Mouse (Mus musculus) yolk sac, embryonic 10.5 days (tissue): Measurements from ENCODE around the gene Ptprd.

Experiments used
- DNase-seq: peaks from one replicate; pipeline ENCODE4 v3.0.0-alpha.2; 2017; ENCODE audit warnings: low spot score

The Ptprd gene

DNA sequence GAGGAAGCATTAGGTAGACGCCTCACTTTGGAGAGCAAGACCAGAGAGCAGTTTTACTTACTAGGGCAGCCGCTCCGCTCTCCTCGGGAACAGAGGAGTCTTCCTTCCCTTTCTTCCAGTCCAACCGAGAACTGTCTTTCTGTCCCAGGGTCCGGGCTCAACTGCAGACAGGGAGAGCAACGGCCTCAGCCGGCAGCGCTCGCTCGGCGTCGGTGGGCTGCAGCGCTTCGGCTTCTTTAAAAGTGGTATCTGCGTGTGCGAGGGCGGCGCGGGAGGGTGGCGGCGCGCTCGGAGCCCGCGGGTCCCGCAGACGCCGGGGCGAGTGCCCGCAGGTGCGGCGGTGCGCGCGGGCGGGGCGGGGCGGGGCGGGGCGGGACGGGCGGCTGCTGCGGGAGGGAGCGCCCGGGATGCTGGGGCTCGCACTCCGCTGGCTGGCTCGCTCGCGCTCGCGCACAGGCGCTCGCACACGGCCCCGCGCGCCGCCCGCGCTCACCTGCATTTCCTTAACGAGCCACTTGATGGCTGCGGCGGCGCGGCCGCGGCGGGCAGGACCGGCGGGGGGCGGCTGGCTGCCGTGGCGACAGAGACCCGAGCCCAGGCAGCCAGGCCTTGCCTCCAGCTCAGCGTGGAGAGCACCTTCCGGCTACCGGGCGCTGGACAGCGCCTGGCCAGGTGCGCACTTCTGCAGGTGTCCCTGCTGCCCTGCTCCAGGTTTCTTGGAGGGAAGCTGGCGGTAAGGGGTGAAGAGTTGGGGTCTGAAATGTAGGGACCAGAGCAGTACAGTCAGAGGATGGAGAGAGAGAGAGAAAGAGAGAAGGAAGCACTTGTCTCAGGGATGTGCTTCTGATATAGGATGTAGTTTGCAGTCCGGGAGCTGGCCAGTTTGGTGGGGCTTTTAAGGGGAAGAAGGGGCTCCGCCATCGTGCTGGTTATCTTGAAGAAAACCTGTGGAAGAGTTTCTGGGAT lies at the start of gene Ptprd:
Gene Ptprd, minus strand, starts transcription at position 433 of the 966 bp plus-strand sequence.
- peak; percentile 14 for DNase-seq

DNA sequence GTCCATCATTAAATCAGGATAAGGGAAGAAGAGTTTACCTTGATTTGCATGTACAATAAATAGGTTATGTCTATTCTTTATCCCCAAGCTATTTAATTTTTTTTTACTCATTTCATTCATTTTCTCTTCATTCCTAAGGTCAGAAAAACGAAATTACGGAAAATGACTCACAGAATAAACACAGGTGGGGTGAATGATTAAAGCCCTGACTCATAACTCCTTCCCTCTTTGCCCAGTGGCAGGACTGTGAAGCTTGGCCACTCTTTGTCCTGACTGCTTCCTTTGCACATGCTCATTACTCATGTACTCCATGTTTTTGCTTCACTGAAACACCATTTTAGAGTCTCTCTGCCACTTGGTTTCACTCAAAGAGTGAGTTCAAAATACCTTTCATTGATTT lies 24.1 kb upstream of the Ptprd start:
- DNase-seq, result no peak

DNA sequence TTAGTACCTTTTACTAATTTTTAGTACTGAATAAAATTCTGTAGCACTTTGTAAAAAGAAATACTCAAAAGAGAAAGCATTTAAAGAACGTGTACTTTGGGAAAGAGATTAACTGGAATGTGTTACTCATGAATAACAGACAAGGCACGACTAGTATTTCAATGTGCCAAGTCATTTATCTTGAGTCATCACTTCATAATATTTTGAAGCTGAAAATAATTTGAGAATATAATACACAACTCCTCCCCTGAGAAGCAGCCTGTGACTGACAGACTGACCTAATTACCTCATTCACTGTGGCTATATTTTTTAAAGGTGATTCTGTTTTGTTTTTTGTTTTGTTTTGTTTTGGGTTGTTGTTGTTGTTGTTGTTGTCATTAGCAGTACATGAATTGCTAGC lies 23.6 kb upstream of the Ptprd start:
- no peak for DNase-seq

DNA sequence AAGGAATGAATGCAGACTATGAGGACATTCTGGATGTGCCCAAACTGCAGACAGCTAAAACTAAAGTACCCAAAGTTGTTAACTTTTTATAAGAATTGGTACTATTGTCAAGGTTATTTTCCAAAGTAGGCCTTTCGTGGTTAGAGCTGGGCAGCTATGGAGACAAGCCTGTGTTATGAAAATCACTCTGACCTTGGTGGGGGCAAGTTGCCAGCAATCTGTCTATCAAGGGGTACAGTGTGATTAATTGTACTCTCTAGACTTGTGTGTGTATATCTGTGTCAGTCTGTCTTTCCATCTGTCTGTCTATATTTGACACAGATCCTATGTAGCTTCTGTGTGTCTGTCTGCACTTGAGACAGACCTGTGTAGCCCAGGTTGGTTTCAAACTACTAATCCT lies 22.9 kb upstream of the Ptprd start:
- DNase-seq, result no peak

DNA sequence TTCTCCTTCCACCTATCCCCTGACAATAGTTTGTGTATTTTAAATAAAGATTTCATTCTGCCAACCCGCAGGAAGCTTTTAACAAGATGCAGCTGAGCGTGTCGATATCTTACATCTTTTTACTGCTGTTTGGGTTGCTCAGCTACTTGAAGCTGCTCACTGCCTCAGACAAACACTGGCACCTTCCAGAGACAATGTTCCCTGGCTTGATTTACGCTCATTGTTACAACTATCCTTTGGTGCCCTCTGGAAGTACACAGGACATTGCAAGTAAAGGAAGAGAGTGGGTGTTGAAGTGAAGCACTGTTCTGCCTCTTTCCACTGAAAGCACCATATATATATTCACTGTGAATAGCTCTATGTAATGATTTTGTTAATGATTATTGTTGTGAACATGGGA lies 2.2 kb upstream of the Ptprd start:
- DNase-seq, result no peak

DNA sequence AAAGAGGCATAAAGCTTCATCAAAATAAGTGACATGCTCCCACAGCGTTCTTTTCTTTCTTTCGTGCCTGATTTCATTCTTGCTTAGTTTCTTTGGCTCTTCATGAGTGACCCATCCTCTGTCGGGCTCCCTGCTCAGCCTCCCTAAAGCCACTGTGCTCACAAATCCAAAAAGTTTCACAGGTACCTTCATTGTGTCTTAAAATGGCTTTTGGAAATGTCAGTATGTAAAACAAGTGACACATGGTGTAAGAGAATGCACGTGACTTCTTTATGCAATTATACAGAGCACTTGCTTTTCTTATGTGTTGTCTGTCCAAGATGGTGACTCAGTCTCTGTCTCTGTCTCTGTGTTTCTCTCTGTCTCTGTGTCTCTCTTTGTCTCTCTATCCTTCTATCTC lies 1.2 kb upstream of the Ptprd start:
- no peak for DNase-seq

DNA sequence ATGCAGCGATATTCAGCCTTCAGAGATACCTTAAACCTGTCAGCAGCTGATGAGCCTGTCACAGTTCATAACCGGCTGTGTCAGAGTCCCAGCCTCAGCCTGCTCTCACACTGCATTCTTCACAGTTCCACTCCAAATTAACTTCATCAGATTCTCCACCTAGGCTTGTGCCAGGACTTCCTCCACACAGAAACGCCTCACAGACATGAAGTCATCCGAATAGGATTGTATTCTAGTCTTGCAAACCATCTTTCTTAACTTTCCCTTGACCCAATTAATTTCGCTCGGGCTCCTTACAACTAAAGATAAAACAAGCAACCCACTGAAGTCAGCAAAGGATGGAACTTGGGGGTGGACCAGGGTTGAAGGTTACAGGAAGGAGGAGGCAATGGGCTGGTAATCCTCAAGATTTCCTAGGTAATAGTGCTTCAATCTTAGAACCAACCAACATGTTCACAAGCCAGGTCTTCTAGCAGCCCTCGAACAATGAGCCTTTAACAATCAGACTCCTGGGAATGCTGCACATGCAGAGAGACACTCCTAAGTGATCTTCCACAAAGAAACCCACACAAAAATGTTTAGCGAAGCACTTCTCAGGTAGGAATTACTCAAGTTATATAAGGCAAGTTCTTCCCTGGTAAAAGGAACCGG lies 758 bp downstream of the Ptprd start:
- DNase-seq, result no peak

DNA sequence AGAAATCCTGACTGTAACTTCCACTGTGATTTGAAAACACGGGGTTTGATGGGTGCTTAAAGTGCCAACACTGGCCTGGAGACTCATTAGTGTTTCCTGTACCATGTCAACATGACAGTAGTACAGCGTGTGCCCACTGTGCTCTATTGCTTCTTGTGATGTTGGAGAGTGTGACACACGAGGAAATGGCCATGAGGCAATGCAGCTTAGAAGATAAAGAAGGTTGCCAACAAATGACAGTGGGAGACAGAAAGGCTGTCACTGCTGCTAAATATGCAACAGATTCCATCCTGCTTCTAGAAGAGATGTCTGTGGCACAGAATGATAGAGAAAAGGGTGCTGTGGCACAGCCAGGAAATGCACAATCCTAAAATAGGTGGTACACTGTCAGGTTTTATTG lies 6.7 kb downstream of the Ptprd start:
- no peak for DNase-seq

DNA sequence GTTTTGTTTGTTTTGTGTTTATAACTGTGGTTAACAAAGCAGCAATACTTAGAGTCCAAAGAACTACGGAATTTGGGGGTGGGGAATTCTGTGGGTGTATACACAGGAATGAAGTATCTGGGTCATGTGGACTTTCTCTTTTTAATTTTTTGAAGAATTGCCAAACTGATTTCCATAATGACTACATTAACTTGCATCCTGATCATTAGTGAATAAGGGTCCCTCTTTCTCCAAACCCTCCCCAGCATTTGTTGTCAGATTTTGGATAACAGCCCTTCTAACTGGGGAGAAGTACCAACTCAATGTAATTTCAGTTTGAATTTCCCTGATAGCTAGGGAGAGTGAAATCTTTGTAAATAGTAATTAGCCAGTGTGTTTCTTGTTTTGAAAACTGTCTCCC lies 43.3 kb downstream of the Ptprd start:
- no peak for DNase-seq

DNA sequence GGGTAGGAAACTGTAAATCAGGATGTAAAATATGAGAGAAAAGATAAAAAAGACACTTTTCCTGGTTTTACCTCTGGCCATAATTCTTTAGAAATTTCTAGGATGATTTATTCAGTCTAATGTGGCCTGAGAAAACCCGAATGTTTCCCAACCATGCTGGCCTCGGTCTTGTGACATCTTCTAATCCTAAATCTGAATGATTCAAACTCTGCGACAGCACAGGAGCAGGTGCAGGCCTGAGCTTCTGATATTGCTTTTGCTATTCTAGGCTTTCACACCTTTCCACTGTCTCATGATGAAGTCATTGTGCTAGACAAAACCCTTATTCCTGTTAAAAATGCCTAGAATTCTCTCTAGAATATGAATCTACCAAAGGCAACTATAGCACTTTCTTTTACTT lies 51.3 kb downstream of the Ptprd start:
- DNase-seq, result no peak

DNA sequence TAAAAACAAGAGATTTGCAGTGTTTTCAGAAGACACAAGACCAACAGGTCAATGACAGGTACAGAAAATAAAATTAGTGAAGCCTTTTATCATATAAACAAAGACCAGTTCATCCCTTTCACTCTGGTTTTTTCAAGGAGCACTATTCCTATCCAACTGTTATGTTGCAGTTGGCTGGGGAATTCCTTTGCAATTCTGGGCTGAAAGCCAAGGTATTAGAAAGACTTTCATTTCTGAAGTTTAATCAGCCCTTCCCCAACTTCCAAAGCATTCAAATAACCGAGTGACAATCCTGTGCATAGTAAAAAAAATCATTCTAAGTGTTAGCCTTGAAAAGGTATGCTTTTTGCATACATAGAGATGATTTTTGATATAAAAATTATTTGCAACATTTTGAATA lies 61.2 kb downstream of the Ptprd start:
- DNase-seq, result no peak

DNA sequence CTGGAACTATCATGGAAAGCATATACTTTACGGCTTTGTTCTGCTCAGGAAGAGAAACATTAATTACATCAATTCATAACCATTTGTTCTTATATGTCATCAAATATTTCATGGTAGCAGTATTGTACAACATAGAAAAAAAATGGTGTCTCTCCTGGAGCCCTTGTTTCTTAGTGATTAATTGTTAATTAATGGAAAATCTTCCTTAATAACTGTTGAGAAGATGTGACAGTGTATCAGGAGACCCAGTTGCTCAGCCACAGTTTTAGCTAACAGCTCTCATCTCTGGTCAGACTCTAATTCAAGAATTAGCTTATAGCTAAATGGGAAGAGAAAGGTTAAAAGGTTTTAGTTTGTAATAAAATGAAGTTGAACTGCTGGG lies 69.0 kb downstream of the Ptprd start:
- no peak for DNase-seq

DNA sequence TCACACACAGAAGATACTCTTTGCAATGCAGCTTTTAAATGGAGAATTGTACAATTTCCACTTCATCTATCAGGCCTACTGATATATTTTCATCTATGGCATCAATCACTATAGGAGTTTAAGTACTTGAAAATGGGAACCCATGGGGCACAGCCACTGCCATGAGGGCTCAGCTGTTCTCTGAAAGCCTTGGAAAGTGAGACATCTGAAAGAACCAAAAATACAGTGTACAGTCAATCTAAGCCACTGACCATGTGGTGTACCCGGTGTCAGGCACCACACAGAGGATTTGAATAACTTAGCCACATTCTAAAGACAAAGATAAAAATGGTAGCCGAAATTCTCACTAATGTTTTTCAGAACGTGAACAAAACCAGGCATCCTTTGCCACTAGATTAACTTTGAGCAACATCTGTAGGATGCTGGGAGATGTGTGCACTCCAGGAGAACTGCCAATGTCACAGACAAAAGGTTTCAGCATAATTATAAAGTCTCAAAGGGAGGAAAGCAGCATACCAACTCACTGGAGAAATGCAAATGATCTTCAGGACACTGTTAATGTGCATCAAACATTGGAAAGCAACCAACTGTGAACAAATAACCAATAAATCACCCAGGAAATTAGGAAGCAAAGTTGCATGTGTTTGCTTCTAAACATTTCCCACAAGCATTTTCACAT lies 69.5 kb downstream of the Ptprd start:
- no peak for DNase-seq

DNA sequence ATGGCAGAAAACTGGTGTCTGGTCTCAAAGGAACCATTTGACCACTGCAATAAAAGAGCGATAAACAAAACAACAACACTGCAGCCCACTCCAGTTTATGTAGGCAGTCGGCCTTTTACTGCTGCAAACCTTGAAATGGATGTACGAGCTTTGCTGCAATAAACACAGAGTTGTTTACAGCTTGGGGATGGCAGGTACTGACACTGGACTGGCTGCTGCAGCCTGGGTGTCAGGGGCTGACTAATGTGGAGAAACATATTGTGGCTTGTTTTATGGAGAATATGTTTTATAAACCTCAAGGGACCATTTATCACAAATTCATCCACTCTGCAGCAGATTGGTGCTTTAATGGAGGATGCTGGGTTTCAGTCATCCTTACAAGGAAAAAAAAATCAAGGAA lies 100.9 kb downstream of the Ptprd start:
- no peak for DNase-seq

DNA sequence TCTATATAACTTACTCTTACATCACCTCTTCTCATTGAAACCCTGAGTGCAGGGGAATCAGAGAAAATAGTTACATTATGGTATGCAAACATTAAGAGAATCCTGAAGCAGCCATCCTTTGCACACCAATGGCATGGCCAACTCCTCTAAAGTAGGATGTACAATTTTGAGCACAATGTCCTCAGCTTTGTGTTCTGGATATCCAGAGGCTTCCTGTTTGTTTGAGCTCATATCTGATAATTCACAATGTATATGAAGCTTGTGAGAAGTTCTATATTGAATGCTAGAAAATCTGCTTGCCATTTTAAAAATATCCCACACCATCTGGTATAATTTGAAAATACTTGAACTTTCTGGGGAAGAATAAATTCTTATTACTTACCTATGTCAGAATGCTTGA lies 114.2 kb downstream of the Ptprd start:
- DNase-seq, result no peak

DNA sequence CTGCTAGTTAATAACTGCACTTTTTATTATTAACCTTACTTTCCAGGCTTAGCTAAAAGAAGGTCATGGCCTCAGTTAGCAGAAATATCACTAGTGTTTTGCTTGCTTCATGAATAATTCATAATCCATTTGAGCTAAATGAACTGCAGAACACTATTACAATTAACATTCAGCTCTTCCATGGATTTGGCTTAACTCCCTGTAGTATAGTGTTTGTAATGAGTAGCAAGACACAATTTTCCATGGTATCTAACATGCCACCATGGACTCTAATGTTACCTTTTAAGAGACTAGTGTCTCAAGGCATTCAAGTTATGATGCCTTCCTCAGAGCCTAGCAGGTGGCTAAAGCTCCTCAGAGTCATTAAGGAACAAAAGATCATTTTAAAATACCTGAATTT lies 129.0 kb downstream of the Ptprd start:
- no peak for DNase-seq

DNA sequence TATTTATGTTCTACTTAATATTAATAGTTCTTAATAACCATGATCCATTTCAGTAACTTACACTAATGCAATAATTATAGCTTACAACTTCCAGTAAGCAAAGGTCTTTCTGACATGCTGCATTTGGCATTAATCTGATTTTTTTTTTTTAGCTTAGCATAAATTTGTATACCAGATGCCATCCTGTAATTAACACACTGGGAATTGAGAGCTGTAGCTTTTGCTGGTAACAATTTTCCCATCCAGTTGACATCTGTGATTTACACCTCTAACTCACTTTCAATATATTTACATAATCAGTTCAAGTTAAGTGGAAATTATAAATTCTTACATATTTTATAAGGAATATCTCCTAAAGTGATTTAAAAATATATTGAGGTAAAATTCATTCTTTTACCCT lies 134.3 kb downstream of the Ptprd start:
- no peak for DNase-seq

DNA sequence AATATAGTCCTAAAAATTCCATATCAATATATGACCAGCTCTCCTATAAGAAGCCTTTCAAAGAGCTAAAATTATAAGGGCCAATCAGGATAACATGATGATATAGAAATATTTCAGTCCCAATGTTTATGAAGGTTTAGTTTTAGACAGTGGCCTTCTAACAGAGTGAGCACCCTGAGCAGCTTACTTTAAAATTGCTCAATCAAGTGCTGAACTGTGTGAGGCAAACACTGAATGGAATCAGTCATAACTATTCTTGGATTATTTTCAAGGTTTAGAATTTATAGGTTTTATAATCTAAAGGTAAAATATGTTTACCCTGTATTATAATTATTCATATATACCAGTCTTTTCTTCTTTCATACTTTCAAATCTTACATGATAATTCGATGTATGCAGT lies 134.7 kb downstream of the Ptprd start:
- no peak for DNase-seq

DNA sequence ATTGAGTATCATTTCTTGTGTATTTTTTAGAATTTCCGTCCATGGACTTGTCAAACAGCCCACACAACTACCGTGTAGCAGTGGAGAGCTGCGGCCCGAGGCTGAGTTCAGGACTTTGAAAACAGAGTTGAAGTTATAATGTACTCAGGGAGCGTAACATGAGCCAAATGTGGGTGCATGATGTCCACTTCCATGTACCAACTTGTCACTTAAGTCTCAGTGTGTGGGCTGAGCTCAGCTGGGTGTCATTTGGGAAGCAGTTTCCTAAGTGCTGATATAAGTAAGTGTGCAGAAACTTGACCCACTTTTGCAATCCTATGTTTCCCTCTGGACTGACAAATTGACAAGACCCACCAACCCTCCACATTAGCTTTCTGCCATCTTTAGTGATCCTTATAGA lies 173.4 kb downstream of the Ptprd start:
- DNase-seq, result no peak

DNA sequence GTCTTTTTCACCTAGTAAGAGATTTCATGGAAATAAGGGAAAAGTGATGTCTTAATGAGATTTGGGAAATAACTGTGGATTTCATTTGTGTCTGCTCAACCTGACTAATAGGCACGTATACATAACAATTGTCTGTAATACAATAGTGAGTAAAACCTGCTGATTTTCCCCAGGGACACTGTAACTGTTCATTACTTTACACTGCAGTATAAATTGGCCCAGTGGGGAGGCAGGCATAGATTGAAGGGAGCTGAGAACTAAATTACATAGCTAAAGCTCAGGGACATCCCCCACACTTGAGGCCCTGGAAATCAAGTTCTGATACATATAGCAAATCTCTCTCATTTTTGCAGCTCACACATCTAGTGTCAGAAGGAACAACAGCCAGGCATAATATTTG lies 209.7 kb downstream of the Ptprd start:
- no peak for DNase-seq

DNA sequence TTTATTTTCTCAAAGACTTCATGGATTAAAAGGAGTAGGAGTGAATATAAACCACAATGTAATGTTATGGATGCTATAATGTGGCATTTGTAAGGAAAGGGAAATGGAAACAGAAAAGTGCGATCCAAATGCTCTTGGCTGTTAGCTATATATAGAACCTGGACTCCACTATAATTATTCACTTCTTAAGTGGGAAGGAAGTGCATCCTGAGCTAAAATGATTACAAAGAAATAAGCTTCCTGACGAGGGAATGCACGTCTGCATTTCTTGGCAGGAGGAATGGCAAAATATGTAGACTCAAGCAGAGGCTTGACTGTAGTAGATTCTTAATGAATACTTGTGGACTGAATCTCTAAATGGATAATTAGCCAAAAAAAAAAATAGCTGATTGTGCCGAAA lies 219.1 kb downstream of the Ptprd start:
- DNase-seq, result no peak

DNA sequence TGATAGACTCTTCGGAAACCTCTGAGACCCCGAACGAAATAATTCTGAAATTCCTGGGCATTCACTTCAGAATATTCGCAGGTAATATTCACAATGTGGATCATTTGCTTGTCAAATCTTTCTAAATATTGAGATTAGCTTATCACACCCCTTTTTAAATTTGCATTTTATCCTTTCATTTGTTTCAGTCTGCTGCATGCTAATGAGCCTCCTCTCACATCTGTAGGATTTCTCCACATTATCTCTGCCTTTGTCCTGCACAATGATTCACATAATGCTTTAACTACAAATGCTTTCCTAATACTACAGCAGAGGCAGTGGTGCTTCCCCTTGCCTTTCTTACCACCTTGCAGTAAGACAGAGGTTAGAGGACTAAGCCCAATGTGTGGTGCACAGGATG lies 229.7 kb downstream of the Ptprd start:
- no peak for DNase-seq

DNA sequence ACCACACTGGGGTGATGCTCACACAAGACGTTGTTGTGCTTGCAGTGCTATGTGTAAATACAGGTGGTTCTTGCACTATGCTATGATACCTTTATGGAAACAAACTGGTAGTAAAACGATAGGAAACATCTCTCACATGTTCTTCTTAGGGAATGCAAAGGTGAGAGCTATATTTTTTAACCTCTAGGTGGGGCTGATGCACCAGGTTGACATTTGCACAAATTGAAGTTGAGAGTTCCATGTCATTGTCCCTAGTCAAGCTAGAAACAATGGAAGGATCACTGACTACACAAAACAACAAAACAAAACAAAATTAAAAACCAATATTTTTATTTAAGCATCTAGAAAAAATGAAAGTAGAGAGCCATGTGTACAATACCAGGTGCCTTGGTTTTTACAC lies 250.1 kb downstream of the Ptprd start:
- no peak for DNase-seq
